Mouse (Mus musculus): Measurements from ENCODE around the gene Faah. TPM values are rescaled to one million over a fixed set of nuclear protein-coding genes. Genes with fewer than 3 reads are reported as not detected.
A peak's percentile ranks its signal among the peaks of the same experiment; 100 is the strongest.

Gene Faah
- polyA plus RNA-seq, 1 experiment from 2014 or later: 27.5 TPM

DNA sequence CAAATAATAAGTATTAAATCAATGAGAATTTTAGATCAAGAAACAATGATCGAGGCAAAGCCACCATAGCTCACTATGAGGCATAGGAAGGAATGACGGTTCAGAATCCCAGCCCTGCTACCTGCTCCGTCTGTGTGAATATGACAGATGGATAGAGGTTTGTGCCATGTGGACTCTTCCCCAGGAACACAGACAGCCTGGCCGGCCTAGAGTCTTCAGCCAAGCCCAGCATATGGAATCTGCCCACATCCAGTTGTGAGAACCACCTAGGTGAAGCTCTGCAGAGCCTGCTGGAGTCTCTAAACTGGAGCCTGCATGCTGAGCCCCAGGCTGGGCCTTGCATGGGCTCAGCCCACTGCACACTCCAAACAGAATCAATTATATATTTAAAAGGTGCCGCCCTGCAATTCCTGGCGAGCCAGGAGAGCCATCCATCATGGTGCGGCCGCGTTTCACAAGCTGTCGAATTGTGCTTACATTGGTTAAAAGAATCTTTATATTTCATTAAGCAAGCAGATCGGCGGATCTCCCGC is 86.1 kb downstream of the Faah start:
- Histone ChIP-seq H3K4me3 (ENCODE audit: low read length) (no peak overlapping the region), H3K4me2 (ENCODE audit: low read length) (no peak overlapping the region), H3K36me3 (ENCODE audit: control insufficient read depth, insufficient read depth, low read length) (no peaks in the 10 kb centered on the region), H3K27me3 (replicated peaks; ENCODE audit: control insufficient read depth, insufficient read depth, low read length) (peaks cover 46% of the 10 kb centered on the region), H3K9ac (ENCODE audit: low read depth, low read length) (no peak overlapping the region), H3K9me3 (ENCODE audit: control insufficient read depth, low read length) (no peaks in the 10 kb centered on the region), H3K4me1 (ENCODE audit: control insufficient read depth, insufficient read depth, low read depth, low read length) (peaks cover 7% of the 10 kb centered on the region), H3K27ac (ENCODE audit: low read depth, low read length) (no peak overlapping the region)
- peak; percentile 68 for ATAC-seq
- WGBS: 43% methylated on average over 13 of the region's 13 CpGs

DNA sequence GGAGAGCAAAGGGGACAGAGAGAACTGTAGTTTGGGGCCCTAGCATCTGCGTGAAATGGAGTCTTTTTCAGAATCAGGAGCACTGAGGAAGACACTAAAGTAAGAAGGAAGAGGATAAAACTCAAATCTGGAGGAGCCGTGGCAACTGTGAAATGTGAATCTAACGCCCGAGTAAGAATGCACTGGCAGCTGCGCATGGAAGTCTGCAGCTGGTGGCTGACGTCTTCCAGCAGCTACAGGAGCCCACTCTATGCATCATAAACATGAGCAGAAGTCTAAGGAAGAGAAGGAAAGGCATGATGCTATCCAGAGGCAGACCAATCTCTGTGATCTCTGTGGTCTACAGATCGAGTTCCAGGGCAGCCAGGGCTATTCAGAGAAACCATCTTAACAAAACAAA is 90.1 kb downstream of the Faah start:
- Histone ChIP-seq H3K36me3 (ENCODE audit: control insufficient read depth, insufficient read depth, low read length) (no peaks in the 10 kb centered on the region), H3K4me2 (ENCODE audit: low read length) (no peak overlapping the region), H3K9me3 (ENCODE audit: control insufficient read depth, low read length) (no peaks in the 10 kb centered on the region), H3K9ac (ENCODE audit: low read depth, low read length) (no peak overlapping the region), H3K27me3 (replicated peaks; ENCODE audit: control insufficient read depth, insufficient read depth, low read length) (peaks cover 17% of the 10 kb centered on the region), H3K4me1 (ENCODE audit: control insufficient read depth, insufficient read depth, low read depth, low read length) (no peaks in the 10 kb centered on the region), H3K4me3 (ENCODE audit: low read length) (no peak overlapping the region), H3K27ac (ENCODE audit: low read depth, low read length) (no peak overlapping the region)
- 70% methylated on average over 7 of the region's 7 CpGs for WGBS
- no peak for ATAC-seq

DNA sequence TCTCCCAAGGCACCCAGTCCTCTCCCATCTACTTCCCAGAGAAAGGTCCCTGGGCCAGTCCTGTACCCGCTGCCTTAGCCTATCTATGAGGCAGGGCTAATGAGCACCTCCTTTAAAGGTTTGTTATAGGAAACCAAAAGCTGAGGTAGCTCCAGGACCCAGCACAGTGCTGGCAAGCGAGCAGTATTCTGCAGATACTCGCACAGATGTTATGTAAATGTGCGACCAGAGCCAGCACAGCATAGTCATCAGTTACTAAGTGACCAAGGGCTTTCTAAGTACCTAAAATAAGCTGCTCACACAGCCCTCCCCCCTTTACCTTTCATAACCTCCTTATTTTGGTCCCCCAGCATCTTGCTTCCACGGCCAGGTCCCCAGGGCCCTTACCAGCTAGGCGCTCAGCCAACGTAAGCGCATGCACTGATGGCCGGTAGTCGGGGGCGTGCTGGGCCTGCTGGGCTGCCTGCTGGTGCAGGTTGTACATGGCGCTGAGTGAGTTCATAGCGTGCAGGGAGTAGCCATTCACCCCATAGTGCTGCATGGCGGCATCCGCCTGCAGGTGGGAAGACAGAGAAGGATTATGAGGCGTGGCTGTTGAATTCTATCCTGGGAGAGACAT is 94.4 kb downstream of the Faah start:
- Histone ChIP-seq H3K27me3 (replicated peaks; ENCODE audit: control insufficient read depth, insufficient read depth, low read length) (peaks cover 5% of the 10 kb centered on the region; the same call in 1 of the 2 replicates), H3K9me3 (ENCODE audit: control insufficient read depth, low read length) (no peaks in the 10 kb centered on the region), H3K36me3 (ENCODE audit: control insufficient read depth, insufficient read depth, low read length) (no peaks in the 10 kb centered on the region), H3K4me2 (ENCODE audit: low read length) (no peak overlapping the region), H3K4me3 (ENCODE audit: low read length) (no peak overlapping the region), H3K9ac (ENCODE audit: low read depth, low read length) (no peak overlapping the region), H3K4me1 (ENCODE audit: control insufficient read depth, insufficient read depth, low read depth, low read length) (no peaks in the 10 kb centered on the region), H3K27ac (ENCODE audit: low read depth, low read length) (no peak overlapping the region)
- ATAC-seq: peak; percentile 60; the same call in 1 of the 2 replicates
- 69% methylated on average over 16 of the region's 16 CpGs for WGBS

DNA sequence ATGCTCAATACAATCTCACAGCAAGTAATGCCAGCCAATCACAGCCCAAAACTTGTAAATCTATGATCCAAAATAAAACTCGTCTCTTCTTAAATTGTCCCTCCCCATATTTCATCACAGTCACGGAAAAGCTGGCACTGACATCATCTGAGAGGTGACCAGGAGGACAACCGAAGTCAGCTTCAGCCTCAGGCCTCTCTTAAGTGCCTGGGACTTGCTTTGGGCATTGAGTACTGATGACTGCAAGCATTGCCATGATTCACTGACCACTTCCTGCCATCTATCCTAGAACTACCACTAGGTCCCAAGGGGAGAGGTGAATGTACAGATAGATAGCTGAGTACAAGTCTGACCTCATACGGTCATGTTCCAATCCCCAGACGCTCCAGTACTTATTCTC is 95.0 kb downstream of the Faah start:
- Histone ChIP-seq H3K4me3 (ENCODE audit: low read length) (no peak overlapping the region), H3K4me2 (ENCODE audit: low read length) (no peak overlapping the region), H3K27ac (ENCODE audit: low read depth, low read length) (no peak overlapping the region), H3K4me1 (ENCODE audit: control insufficient read depth, insufficient read depth, low read depth, low read length) (no peaks in the 10 kb centered on the region), H3K27me3 (replicated peaks; ENCODE audit: control insufficient read depth, insufficient read depth, low read length) (peaks cover 6% of the 10 kb centered on the region; the same call in 1 of the 2 replicates), H3K9ac (ENCODE audit: low read depth, low read length) (no peak overlapping the region), H3K36me3 (ENCODE audit: control insufficient read depth, insufficient read depth, low read length) (no peaks in the 10 kb centered on the region), H3K9me3 (ENCODE audit: control insufficient read depth, low read length) (no peaks in the 10 kb centered on the region)
- WGBS: 90% methylated on average over 5 of the region's 5 CpGs
- ATAC-seq: no peak

DNA sequence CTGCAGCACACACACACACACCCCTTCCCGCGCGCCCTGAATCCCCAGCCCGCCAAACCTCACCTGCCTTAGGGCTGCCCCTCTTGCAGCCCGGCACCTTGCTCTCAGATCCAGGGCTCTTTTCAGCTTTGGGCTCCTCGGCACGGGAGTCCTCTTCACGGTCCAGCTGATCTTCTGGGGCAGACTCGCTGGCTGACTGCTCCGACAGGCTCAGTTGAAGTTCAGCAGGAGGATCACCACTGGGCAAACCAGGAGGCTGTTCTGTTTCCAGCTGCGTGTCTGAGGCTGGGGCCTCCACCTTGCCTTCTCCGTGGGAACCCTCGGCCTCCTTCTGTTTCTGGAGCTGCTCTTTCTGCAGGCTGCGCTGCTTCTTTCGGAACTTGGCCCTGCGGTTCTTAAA is 97.8 kb downstream of the Faah start:
- no peak overlapping the region for H3K4me3 ChIP-seq (ENCODE audit: low read length)
- no peak overlapping the region for H3K27ac ChIP-seq (ENCODE audit: low read depth, low read length)
- H3K27me3 ChIP-seq (replicated peaks; ENCODE audit: control insufficient read depth, insufficient read depth, low read length): peaks cover 12% of the 10 kb centered on the region; the same call in 1 of the 2 replicates
- H3K4me1 ChIP-seq (ENCODE audit: control insufficient read depth, insufficient read depth, low read depth, low read length): no peaks in the 10 kb centered on the region
- no peak overlapping the region for H3K4me2 ChIP-seq (ENCODE audit: low read length)
- H3K9me3 ChIP-seq (ENCODE audit: control insufficient read depth, low read length): no peaks in the 10 kb centered on the region
- WGBS: 75% methylated on average over 16 of the region's 16 CpGs
- no peaks in the 10 kb centered on the region for H3K36me3 ChIP-seq (ENCODE audit: control insufficient read depth, insufficient read depth, low read length)
- no peak overlapping the region for H3K9ac ChIP-seq (ENCODE audit: low read depth, low read length)
- ATAC-seq: no peak

Other genes starting within 250 kb of the Faah start
- gene Tex38, start 236.9 kb downstream of the Faah start, polyA plus RNA-seq (2015; fragmentation: Nextera tagmentation; extraction: Ambion mirVana): 0.20 and 0.33 TPM in 2 replicates
- 37.7 and 38.6 TPM in 2 replicates for gene Atpaf1, start 233.1 kb downstream of the Faah start, polyA plus RNA-seq (2015; fragmentation: Nextera tagmentation; extraction: Ambion mirVana)
- 4.9 and 7.8 TPM in 2 replicates for gene Mob3c, start 189.8 kb downstream of the Faah start, polyA plus RNA-seq (2015; fragmentation: Nextera tagmentation; extraction: Ambion mirVana)
- gene Mknk1, start 178.7 kb downstream of the Faah start, polyA plus RNA-seq (2015; fragmentation: Nextera tagmentation; extraction: Ambion mirVana): 22.3 and 24.9 TPM in 2 replicates
- gene Kncn, start 133.5 kb downstream of the Faah start, polyA plus RNA-seq (2015; fragmentation: Nextera tagmentation; extraction: Ambion mirVana): 0.45 TPM in 1 of 2 replicates, not detected in the other
- 0.41 and 0.44 TPM in 2 replicates for gene 6430628N08Rik, start 127.3 kb downstream of the Faah start, polyA plus RNA-seq (2015; fragmentation: Nextera tagmentation; extraction: Ambion mirVana)
- 5.8 and 6.8 TPM in 2 replicates for gene Dmbx1, start 78.0 kb downstream of the Faah start, polyA plus RNA-seq (2015; fragmentation: Nextera tagmentation; extraction: Ambion mirVana)
- gene Nsun4, start 36.0 kb upstream of the Faah start, polyA plus RNA-seq (2015; fragmentation: Nextera tagmentation; extraction: Ambion mirVana): 11.9 and 12.1 TPM in 2 replicates
- 427 and 492 TPM in 2 replicates for gene Uqcrh, start 57.1 kb upstream of the Faah start, polyA plus RNA-seq (2015; fragmentation: Nextera tagmentation; extraction: Ambion mirVana)
- gene Lrrc41, start 57.3 kb upstream of the Faah start, polyA plus RNA-seq (2015; fragmentation: Nextera tagmentation; extraction: Ambion mirVana): 72.1 and 78.4 TPM in 2 replicates
- 7.6 and 9.1 TPM in 2 replicates for gene Rad54l, start 105.8 kb upstream of the Faah start, polyA plus RNA-seq (2015; fragmentation: Nextera tagmentation; extraction: Ambion mirVana)
- 68.2 and 72.1 TPM in 2 replicates for gene Pomgnt1, start 105.9 kb upstream of the Faah start, polyA plus RNA-seq (2015; fragmentation: Nextera tagmentation; extraction: Ambion mirVana)
- 3.3 and 3.7 TPM in 2 replicates for gene Lurap1, start 133.4 kb upstream of the Faah start, polyA plus RNA-seq (2015; fragmentation: Nextera tagmentation; extraction: Ambion mirVana)
- 0.11 and 0.63 TPM in 2 replicates for gene Tspan1, start 149.7 kb upstream of the Faah start, polyA plus RNA-seq (2015; fragmentation: Nextera tagmentation; extraction: Ambion mirVana)
- gene 1700042G07Rik, start 155.4 kb upstream of the Faah start, polyA plus RNA-seq (2015; fragmentation: Nextera tagmentation; extraction: Ambion mirVana): not detected in 2 replicates
- not detected in 2 replicates for gene Gm49337, start 155.5 kb upstream of the Faah start, polyA plus RNA-seq (2015; fragmentation: Nextera tagmentation; extraction: Ambion mirVana)
- 47.4 and 57.2 TPM in 2 replicates for gene Pik3r3, start 203.7 kb upstream of the Faah start, polyA plus RNA-seq (2015; fragmentation: Nextera tagmentation; extraction: Ambion mirVana)